Mouse (Mus musculus) forebrain, postnatal 0 days (tissue): Measurements from ENCODE around the gene Klk10. TPM values are rescaled to one million over a fixed set of nuclear protein-coding genes. Genes with fewer than 3 reads are reported as not detected.

Source experiments
- ATAC-seq: fragments of 200-750 bp; cut with Nextera tagmentation; 2 replicates; pipeline ENCODE4 v1.8.0; 2017; ENCODE audit warnings: mild to moderate bottlenecking, moderate library complexity
- DNase-seq: peaks from one replicate; pipeline ENCODE4 v3.0.0-alpha.2; 2015
- H3K27ac ChIP-seq: fragments of 300-500 bp; sonication (generic); 2 replicates; pipeline ENCODE4 v1.5.1; 2014; ENCODE audit warnings: low read depth, mild to moderate bottlenecking, antibody characterized with exemption, low read length, moderate library complexity, mixed read lengths
- H3K27me3 ChIP-seq: fragments of 300-500 bp; sonication (generic); 2 replicates; pipeline ENCODE4 v1.6.1; 2014; ENCODE audit warnings: mild to moderate bottlenecking, low read length, mixed read lengths; ENCODE audit not compliant: insufficient read depth
- H3K36me3 ChIP-seq: fragments of 300-500 bp; sonication (generic); 2 replicates; pipeline ENCODE4 v1.6.1; 2014; ENCODE audit warnings: mild to moderate bottlenecking, moderate library complexity; ENCODE audit not compliant: insufficient read depth
- H3K4me1 ChIP-seq: fragments of 300-500 bp; sonication (generic); 2 replicates; pipeline ENCODE4 v1.6.1; 2014; ENCODE audit warnings: antibody characterized with exemption; ENCODE audit not compliant: insufficient read depth
- H3K4me2 ChIP-seq: fragments of 300-500 bp; sonication (generic); 2 replicates; pipeline ENCODE4 v1.6.1; 2014; ENCODE audit warnings: low read depth, mild to moderate bottlenecking, moderate library complexity
- H3K4me3 ChIP-seq: fragments of 300-500 bp; sonication (generic); 2 replicates; pipeline ENCODE4 v1.5.1; 2014; ENCODE audit warnings: low read depth, low read length, mixed read lengths
- H3K9ac ChIP-seq: fragments of 300-500 bp; sonication (generic); 2 replicates; pipeline ENCODE4 v1.6.1; 2014; ENCODE audit warnings: mild to moderate bottlenecking
- H3K9me3 ChIP-seq: fragments of 300-500 bp; sonication (generic); 2 replicates; pipeline ENCODE4 v1.6.1; 2016; ENCODE audit warnings: low read length
- CTCF ChIP-seq: sonication (generic); IDR thresholded peaks from 2 replicates; pipeline ENCODE4 v1.5.1; 2016; ENCODE audit warnings: antibody characterized with exemption, control low read depth, low read depth
- WGBS: fragments of 180-500 bp; shearing (Covaris S2); extraction: QIAGEN DNeasy Blood & Tissue Kit; methylation state at CpG from one replicate; pipeline ENCODE4 v1.1.7; 2014; 5-methylcytosine and 5-hydroxymethylcytosine counted together
- polyA plus RNA-seq: library from polyadenylated mRNA; unstranded; fragments of >200 nt; fragmentation: Nextera tagmentation; extraction: Ambion mirVana; gene quantifications from 2 replicates; pipeline ENCODE4 v1.2.1, GENCODE M21; 2015
- total RNA-seq: library from RNA; depleted of rRNA; stranded (reverse); fragments of >200 nt; gene quantifications from 2 replicates; pipeline ENCODE4 v1.2.3, GENCODE M21; 2014; rRNA removed

Klk10 gene
- total RNA-seq (0.23 TPM in 1 of 2 replicates, not detected in the other), polyA plus RNA-seq (0.18 and 0.30 TPM in 2 replicates)

DNA sequence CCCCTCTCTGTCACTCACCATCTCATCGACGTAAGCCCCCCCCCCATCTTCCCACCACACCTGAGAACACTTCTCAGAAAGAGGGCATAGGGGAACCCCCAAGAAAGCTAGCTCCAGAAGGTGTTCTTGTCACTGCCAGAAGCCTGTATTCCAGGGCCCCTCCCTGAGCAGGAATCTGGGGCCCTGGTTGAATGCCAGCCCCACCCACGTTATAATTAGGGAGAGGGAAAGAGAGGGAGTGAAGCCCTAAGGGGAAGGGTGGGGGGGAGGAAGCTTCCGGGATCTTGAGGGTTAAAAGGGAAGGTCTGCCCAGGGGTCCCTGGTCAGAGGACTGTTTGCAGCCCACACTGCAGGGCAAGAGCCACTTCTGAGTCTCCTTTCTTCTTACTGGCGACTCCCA lies at the start of gene Klk10:
Gene Klk10, plus strand, starts transcription at position 290 of the 400 bp plus-strand sequence.
- no peak for TF ChIP-seq CTCF
- ATAC-seq = no peak
- Histone ChIP-seq H3K36me3 (no peaks in the 10 kb centered on the region), H3K4me3 (no peak within 1 kb of the TSS), H3K4me1 (no peaks in the 10 kb centered on the region), H3K9ac (no peak within 1 kb of the TSS), H3K27ac (no peak within 1 kb of the TSS), H3K4me2 (no peak within 1 kb of the TSS), H3K27me3 (no peaks in the 10 kb centered on the region), H3K9me3 (no peaks in the 10 kb centered on the region)
- no peak for DNase-seq
- 56% methylated on average over 5 of the region's 5 CpGs for WGBS

DNA sequence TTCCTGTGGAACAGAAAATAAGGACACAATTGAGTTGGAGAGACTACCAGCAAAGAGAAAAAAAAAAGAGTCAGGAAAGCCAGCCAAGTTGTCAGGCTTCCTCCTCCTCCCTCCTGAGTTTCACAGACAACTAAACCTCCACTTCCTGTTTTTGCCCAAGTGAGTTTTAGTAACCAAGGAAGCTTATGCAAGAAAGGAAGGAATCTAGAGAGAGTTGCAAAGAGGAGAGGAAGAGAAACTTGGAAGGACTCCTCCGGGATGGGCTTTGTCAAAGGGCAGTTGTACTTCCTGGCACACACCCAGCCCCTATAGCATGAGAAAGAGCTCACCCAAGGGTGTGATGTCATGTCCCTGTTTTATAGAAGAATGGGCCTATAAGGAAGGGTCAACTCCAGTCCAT lies 33.0 kb upstream of the Klk10 start:
- DNase-seq = no peak
- H3K4me3 ChIP-seq = no peak overlapping the region
- no peak for ATAC-seq
- H3K27me3 ChIP-seq = no peaks in the 10 kb centered on the region
- H3K4me1 ChIP-seq = no peaks in the 10 kb centered on the region
- no peak for TF ChIP-seq CTCF
- 52% methylated on average over 1 of the region's 1 CpGs for WGBS
- H3K36me3 ChIP-seq = no peaks in the 10 kb centered on the region
- no peak overlapping the region for H3K9ac ChIP-seq
- H3K9me3 ChIP-seq = no peaks in the 10 kb centered on the region
- H3K27ac ChIP-seq = no peak overlapping the region
- no peak overlapping the region for H3K4me2 ChIP-seq

DNA sequence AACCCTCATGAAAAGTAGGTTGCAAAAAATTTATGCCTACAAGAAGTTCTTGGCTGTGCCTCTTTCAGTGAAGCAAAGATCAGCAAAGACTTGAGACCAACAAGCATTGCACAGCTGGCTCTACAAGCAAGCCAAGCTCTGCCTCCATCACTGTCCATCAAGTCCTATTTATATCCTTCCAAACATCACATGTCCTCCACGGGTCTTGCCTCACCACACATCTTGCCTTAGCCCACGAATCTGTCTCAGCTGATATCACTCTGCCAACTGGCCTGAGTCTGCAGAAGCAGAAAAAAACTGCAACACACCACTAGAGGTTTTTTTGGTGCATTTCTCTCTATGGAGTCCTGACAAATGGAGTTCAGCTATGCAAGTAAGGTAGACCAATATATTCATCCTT lies 28.0 kb upstream of the Klk10 start:
- ATAC-seq = no peak
- Histone ChIP-seq H3K4me3 (no peak overlapping the region), H3K27me3 (no peaks in the 10 kb centered on the region), H3K4me1 (no peaks in the 10 kb centered on the region), H3K9me3 (no peaks in the 10 kb centered on the region), H3K4me2 (no peak overlapping the region), H3K36me3 (no peaks in the 10 kb centered on the region), H3K27ac (no peak overlapping the region), H3K9ac (no peak overlapping the region)
- WGBS = 69% methylated on average over 2 of the region's 2 CpGs
- TF ChIP-seq CTCF = no peak
- no peak for DNase-seq

DNA sequence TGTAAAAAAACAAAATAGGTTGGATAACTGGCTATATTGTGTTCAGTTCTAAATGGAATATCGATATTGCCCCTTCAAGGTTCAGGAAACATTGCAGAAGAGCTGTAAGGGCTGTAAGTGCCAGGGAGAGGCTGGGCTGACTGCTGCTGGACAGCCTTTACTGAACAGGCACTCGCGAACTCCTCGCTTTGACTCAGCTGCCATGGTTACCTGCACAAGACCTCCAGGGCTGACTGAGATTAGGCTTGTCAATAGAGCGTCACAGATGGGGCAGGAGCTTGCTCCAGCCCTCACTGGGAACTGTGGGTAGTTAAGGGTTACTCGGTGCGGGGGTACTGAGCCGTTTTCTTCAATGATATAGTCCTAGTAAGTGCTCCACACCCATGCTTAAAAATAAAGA lies 14.4 kb upstream of the Klk10 start:
- Histone ChIP-seq H3K9ac (no peak overlapping the region), H3K9me3 (no peaks in the 10 kb centered on the region), H3K4me2 (no peak overlapping the region), H3K4me1 (no peaks in the 10 kb centered on the region), H3K27ac (no peak overlapping the region), H3K27me3 (no peaks in the 10 kb centered on the region), H3K4me3 (no peak overlapping the region), H3K36me3 (no peaks in the 10 kb centered on the region)
- TF ChIP-seq CTCF = no peak
- DNase-seq (no peak), ATAC-seq (peak; percentile 77)
- WGBS = 35% methylated on average over 8 of the region's 8 CpGs

DNA sequence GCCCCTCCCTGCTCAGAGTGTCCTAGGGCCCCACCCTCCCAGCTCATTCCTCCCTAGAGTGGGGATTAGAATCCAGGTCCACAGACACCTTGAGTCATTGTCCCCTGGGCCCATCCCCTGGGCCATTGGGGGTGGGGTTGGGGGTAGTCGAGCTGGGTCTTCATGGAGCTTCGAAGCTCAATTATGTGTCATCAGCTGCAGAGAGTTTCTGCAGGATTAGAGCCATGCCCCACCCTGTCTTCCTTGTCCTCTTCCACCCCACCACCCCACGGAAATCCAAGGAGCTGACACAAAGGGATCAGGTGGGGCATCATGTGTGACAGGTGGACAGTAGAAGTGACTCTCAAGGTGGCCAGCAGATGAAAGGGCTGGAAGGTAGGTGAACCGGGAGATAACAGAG lies 12.2 kb upstream of the Klk10 start, which contains the start of gene Klk12:
Gene Klk12, plus strand, starts transcription at position 301 of the 400 bp plus-strand sequence.
- Histone ChIP-seq H3K9me3 (no peaks in the 10 kb centered on the region), H3K36me3 (no peaks in the 10 kb centered on the region), H3K4me1 (no peaks in the 10 kb centered on the region), H3K4me2 (no peak within 1 kb of the TSS), H3K27ac (no peak within 1 kb of the TSS), H3K27me3 (no peaks in the 10 kb centered on the region), H3K4me3 (no peak within 1 kb of the TSS), H3K9ac (no peak within 1 kb of the TSS)
- no peak for DNase-seq
- TF ChIP-seq CTCF = no peak
- WGBS = 81% methylated on average over 4 of the region's 4 CpGs
- ATAC-seq = no peak

DNA sequence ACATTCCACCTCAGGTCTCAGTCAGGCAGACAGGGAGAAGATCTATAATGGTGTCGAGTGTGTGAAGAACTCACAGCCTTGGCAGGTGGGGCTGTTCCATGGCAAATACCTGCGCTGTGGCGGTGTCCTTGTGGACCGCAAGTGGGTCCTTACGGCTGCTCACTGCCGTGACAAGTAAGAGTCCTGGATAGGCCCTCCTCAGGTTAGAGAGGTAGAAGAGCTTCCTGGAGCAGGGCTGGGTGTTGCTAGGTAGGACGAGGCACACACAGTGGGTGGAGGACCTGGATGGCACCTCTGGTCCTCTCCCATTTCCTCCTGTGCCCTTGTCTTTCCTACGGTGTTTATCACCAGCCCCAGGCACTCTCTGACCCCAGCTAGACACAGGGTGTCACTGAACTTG lies 11.2 kb upstream of the Klk10 start:
- TF ChIP-seq CTCF = no peak
- WGBS = 93% methylated on average over 8 of the region's 8 CpGs
- Histone ChIP-seq H3K4me3 (no peak overlapping the region), H3K27me3 (no peaks in the 10 kb centered on the region), H3K36me3 (no peaks in the 10 kb centered on the region), H3K4me1 (no peaks in the 10 kb centered on the region), H3K9ac (no peak overlapping the region), H3K4me2 (no peak overlapping the region), H3K27ac (no peak overlapping the region), H3K9me3 (no peaks in the 10 kb centered on the region)
- ATAC-seq = no peak
- no peak for DNase-seq

DNA sequence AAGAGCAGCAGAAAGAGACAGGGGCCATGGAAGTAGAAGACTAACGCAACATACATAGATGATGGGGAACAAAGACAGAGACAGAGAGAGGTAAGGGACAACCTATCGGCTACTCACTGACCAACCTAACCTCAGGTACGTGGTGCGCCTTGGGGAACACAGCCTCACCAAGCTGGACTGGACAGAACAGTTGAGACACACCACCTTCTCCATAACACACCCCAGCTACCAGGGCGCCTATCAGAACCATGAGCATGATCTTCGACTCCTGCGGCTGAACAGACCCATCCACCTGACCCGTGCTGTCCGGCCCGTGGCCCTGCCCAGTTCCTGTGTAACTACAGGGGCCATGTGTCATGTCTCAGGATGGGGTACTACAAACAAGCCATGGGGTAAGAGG lies 10.1 kb upstream of the Klk10 start:
- no peak for DNase-seq
- H3K9ac ChIP-seq = no peak overlapping the region
- no peak overlapping the region for H3K4me2 ChIP-seq
- H3K4me3 ChIP-seq = no peak overlapping the region
- ATAC-seq = no peak
- H3K27ac ChIP-seq = no peak overlapping the region
- no peaks in the 10 kb centered on the region for H3K27me3 ChIP-seq
- no peaks in the 10 kb centered on the region for H3K9me3 ChIP-seq
- TF ChIP-seq CTCF = no peak
- no peaks in the 10 kb centered on the region for H3K36me3 ChIP-seq
- no peaks in the 10 kb centered on the region for H3K4me1 ChIP-seq
- WGBS = 95% methylated on average over 10 of the region's 10 CpGs

DNA sequence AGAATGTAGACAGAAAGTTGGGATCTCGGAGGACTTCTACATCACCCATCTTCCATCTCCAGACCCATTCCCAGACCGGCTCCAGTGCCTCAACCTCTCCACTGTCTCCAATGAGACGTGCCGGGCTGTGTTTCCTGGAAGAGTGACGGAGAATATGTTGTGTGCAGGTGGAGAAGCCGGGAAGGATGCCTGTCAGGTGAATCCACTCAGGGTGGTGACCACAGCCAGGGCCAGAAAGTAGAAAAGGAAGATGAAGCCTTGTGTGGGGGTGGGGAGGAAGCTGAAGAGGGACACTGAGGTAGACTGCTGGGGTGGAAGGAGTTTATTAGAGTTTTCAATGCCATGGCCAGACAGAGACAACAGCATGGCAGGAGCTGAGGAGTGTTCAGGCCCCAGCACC lies 8.9 kb upstream of the Klk10 start:
- Histone ChIP-seq H3K4me1 (no peaks in the 10 kb centered on the region), H3K4me2 (no peak overlapping the region), H3K27ac (no peak overlapping the region), H3K4me3 (no peak overlapping the region), H3K27me3 (no peaks in the 10 kb centered on the region), H3K9ac (no peak overlapping the region), H3K9me3 (no peaks in the 10 kb centered on the region), H3K36me3 (no peaks in the 10 kb centered on the region)
- ATAC-seq = no peak
- WGBS = 92% methylated on average over 6 of the region's 6 CpGs
- no peak for TF ChIP-seq CTCF
- DNase-seq = no peak
